Mouse (Mus musculus) layer of hippocampus, adult 18-20 months (tissue): ENCODE data around the gene Zfp13. TPM values are rescaled to one million over a fixed set of nuclear protein-coding genes. Genes with fewer than 3 reads are reported as not detected.
A peak's percentile ranks its signal among the peaks of the same experiment; 100 is the strongest.

Experiments
- DNase-seq, 2 experiments: peaks; one replicate each; pipeline ENCODE4 v3.0.0; 2022; ENCODE audit warnings: low spot score in 2 of 2
- total RNA-seq, 2 experiments: library from RNA; stranded (reverse); gene quantifications; 2 replicates each; pipeline ENCODE4 v1.2.3; 2021

Zfp13 gene
- total RNA-seq, 2 experiments from 2014 or later: 28.0 to 29.6 TPM

- no peak for DNase-seq
Measured at GRCm38 (mm10) chr17:23592926-23593300, 6.4 kb downstream of the Zfp13 start.

- peak; percentile 93 to 97 for DNase-seq
Measured at GRCm38 (mm10) chr17:23592208-23592925, 6.9 kb downstream of the Zfp13 start.

GRCm38 (mm10) chr17:23587253-23587652 is 12.0 kb downstream of the Zfp13 start:
- DNase-seq: no peak

- DNase-seq: peak; percentile 63 to 84
Measured at GRCm38 (mm10) chr17:23585721-23586491, 13.4 kb downstream of the Zfp13 start.

- no peak for DNase-seq
Measured at GRCm38 (mm10) chr17:23584786-23585185, 14.5 kb downstream of the Zfp13 start.

- no peak for DNase-seq
Measured at GRCm38 (mm10) chr17:23575951-23576552, 23.2 kb downstream of the Zfp13 start.

- DNase-seq: no peak
Measured at GRCm38 (mm10) chr17:23574130-23574529, 25.2 kb downstream of the Zfp13 start.

GRCm38 (mm10) chr17:23572059-23572458 is 27.2 kb downstream of the Zfp13 start:
- no peak for DNase-seq

- DNase-seq: peak in 1 of 2 experiments; percentile 45
Measured at GRCm38 (mm10) chr17:23571084-23571483, 28.2 kb downstream of the Zfp13 start.

GRCm38 (mm10) chr17:23570017-23570416 is 29.3 kb downstream of the Zfp13 start:
- peak in 1 of 2 experiments; percentile 36 for DNase-seq

GRCm38 (mm10) chr17:23568370-23568769 is 30.9 kb downstream of the Zfp13 start:
- DNase-seq: no peak

- no peak for DNase-seq
Measured at GRCm38 (mm10) chr17:23566787-23567186, 32.5 kb downstream of the Zfp13 start.

GRCm38 (mm10) chr17:23564368-23564715 is 34.9 kb downstream of the Zfp13 start:
- DNase-seq: no peak

GRCm38 (mm10) chr17:23563595-23564367 is 35.5 kb downstream of the Zfp13 start, which contains the start of gene Zfp213:
Gene Zfp213, minus strand, starts transcription at chr17:23564238.
- peak; percentile 94 to 96 for DNase-seq

GRCm38 (mm10) chr17:23559767-23560166 is 39.5 kb downstream of the Zfp13 start:
- DNase-seq: peak in 1 of 2 experiments; percentile 66

GRCm38 (mm10) chr17:23555243-23555916 is 43.9 kb downstream of the Zfp13 start:
- DNase-seq: no peak

GRCm38 (mm10) chr17:23554321-23554720 is 45.0 kb downstream of the Zfp13 start:
- no peak for DNase-seq

- DNase-seq: no peak
Measured at GRCm38 (mm10) chr17:23553634-23554120, 45.6 kb downstream of the Zfp13 start.

GRCm38 (mm10) chr17:23552896-23553633 is 46.2 kb downstream of the Zfp13 start:
- no peak for DNase-seq

GRCm38 (mm10) chr17:23551963-23552362 is 47.3 kb downstream of the Zfp13 start:
- DNase-seq: no peak
